Mouse (Mus musculus) thymus, adult 2 months (tissue): ENCODE results near the gene Marcksl1.

ENCODE experiments used
- CTCF ChIP-seq: fragments of 200-500 bp; IDR thresholded peaks from 2 replicates; pipeline ENCODE4 v1.5.1; 2012; ENCODE audit warnings: mild to moderate bottlenecking, control low read depth, low read length, moderate library complexity, borderline replicate concordance; ENCODE audit not compliant: control insufficient read depth, poor library complexity, insufficient read depth; ENCODE audit errors: extremely low read depth
- POLR2A ChIP-seq: fragments of 200-500 bp; IDR thresholded peaks from 2 replicates; pipeline ENCODE4 v1.6.1; 2012; ENCODE audit warnings: mild to moderate bottlenecking, low read length, control low read depth, moderate library complexity; ENCODE audit not compliant: control insufficient read depth, poor library complexity, insufficient read depth; ENCODE audit errors: extremely low read depth

GRCm38 (mm10) chr4:129549306-129549705 is 35.9 kb downstream of the Marcksl1 start:
- TF ChIP-seq CTCF (no peak), POLR2A (no peak)
